Mouse (Mus musculus): Measurements from ENCODE around the gene Ptprd.

The Ptprd gene

GRCm38 (mm10) chr4:77249801-77250200 lies 962.0 kb downstream of the Ptprd start:
- no peak for TF ChIP-seq GATA4 (IDR thresholded peaks at IDR 0.05; ENCODE audit: insufficient replicate concordance, low read length)

GRCm38 (mm10) chr4:77248918-77249317 lies 962.8 kb downstream of the Ptprd start:
- TF ChIP-seq GATA4 (IDR thresholded peaks at IDR 0.05; ENCODE audit: insufficient replicate concordance, low read length): no peak

- no peak for TF ChIP-seq GATA4 (IDR thresholded peaks at IDR 0.05; ENCODE audit: insufficient replicate concordance, low read length)
Observed at GRCm38 (mm10) chr4:77241852-77242455, 969.8 kb downstream of the Ptprd start.

- no peak for TF ChIP-seq GATA4 (IDR thresholded peaks at IDR 0.05; ENCODE audit: insufficient replicate concordance, low read length)
Observed at GRCm38 (mm10) chr4:77238144-77238543, 973.6 kb downstream of the Ptprd start.

GRCm38 (mm10) chr4:77233243-77233642 lies 978.5 kb downstream of the Ptprd start:
- no peak for TF ChIP-seq GATA4 (IDR thresholded peaks at IDR 0.05; ENCODE audit: insufficient replicate concordance, low read length)

GRCm38 (mm10) chr4:77168866-77169265 lies 1042.9 kb downstream of the Ptprd start:
- no peak for TF ChIP-seq GATA4 (IDR thresholded peaks at IDR 0.05; ENCODE audit: insufficient replicate concordance, low read length)

GRCm38 (mm10) chr4:77157601-77158000 lies 1054.2 kb downstream of the Ptprd start:
- no peak for TF ChIP-seq GATA4 (IDR thresholded peaks at IDR 0.05; ENCODE audit: insufficient replicate concordance, low read length)

- TF ChIP-seq GATA4 (IDR thresholded peaks at IDR 0.05; ENCODE audit: insufficient replicate concordance, low read length): no peak
Observed at GRCm38 (mm10) chr4:77155561-77155960, 1056.2 kb downstream of the Ptprd start.

GRCm38 (mm10) chr4:77155037-77155436 lies 1056.7 kb downstream of the Ptprd start:
- TF ChIP-seq GATA4 (IDR thresholded peaks at IDR 0.05; ENCODE audit: insufficient replicate concordance, low read length): no peak

GRCm38 (mm10) chr4:77124852-77125251 lies 1086.9 kb downstream of the Ptprd start:
- TF ChIP-seq GATA4 (IDR thresholded peaks at IDR 0.05; ENCODE audit: insufficient replicate concordance, low read length): no peak

- TF ChIP-seq GATA4 (IDR thresholded peaks at IDR 0.05; ENCODE audit: insufficient replicate concordance, low read length): no peak
Observed at GRCm38 (mm10) chr4:77110894-77111293, 1100.9 kb downstream of the Ptprd start.

- no peak for TF ChIP-seq GATA4 (IDR thresholded peaks at IDR 0.05; ENCODE audit: insufficient replicate concordance, low read length)
Observed at GRCm38 (mm10) chr4:77107291-77107690, 1104.5 kb downstream of the Ptprd start.

GRCm38 (mm10) chr4:77083165-77083564 lies 1128.6 kb downstream of the Ptprd start:
- TF ChIP-seq GATA4 (IDR thresholded peaks at IDR 0.05; ENCODE audit: insufficient replicate concordance, low read length): no peak

GRCm38 (mm10) chr4:77077607-77078006 lies 1134.2 kb downstream of the Ptprd start:
- TF ChIP-seq GATA4 (IDR thresholded peaks at IDR 0.05; ENCODE audit: insufficient replicate concordance, low read length): no peak

- TF ChIP-seq GATA4 (IDR thresholded peaks at IDR 0.05; ENCODE audit: insufficient replicate concordance, low read length): no peak
Observed at GRCm38 (mm10) chr4:77050536-77051207, 1161.1 kb downstream of the Ptprd start.

- no peak for TF ChIP-seq GATA4 (IDR thresholded peaks at IDR 0.05; ENCODE audit: insufficient replicate concordance, low read length)
Observed at GRCm38 (mm10) chr4:77004483-77004882, 1207.3 kb downstream of the Ptprd start.

GRCm38 (mm10) chr4:76996172-76996571 lies 1215.6 kb downstream of the Ptprd start:
- TF ChIP-seq GATA4 (IDR thresholded peaks at IDR 0.05; ENCODE audit: insufficient replicate concordance, low read length): no peak
